Mouse (Mus musculus): Measurements from ENCODE around the gene Urb2. TPM values are rescaled to one million over a fixed set of nuclear protein-coding genes. Genes with fewer than 3 reads are reported as not detected.

Gene Urb2
- polyA plus RNA-seq, 1 experiment from 2014 or later: 5.7 TPM

GRCm38 (mm10) chr8:124078969-124079368, 57.7 kb downstream of the Urb2 start:
- H3K9ac ChIP-seq (replicated peaks; ENCODE audit: low read length): no peak overlapping the region
- H3K4me2 ChIP-seq (ENCODE audit: low read length): no peak overlapping the region
- ATAC-seq (ENCODE audit: low FRiP score, low TSS enrichment) (no peak), DNase-seq (no peak)
- no peak overlapping the region for H3K27ac ChIP-seq (replicated peaks; ENCODE audit: low read depth, low read length)
- 37% methylated on average over 7 of the region's 7 CpGs for WGBS
- no peaks in the 10 kb centered on the region for H3K36me3 ChIP-seq (ENCODE audit: control insufficient read depth, insufficient read depth, low read length)
- no peaks in the 10 kb centered on the region for H3K27me3 ChIP-seq (ENCODE audit: control insufficient read depth, insufficient read depth, low read length)
- H3K9me3 ChIP-seq (ENCODE audit: control insufficient read depth, low read length): no peaks in the 10 kb centered on the region
- no peak overlapping the region for H3K4me3 ChIP-seq (replicated peaks; ENCODE audit: low read depth, low read length)
- peaks cover 7% of the 10 kb centered on the region; the same call in 1 of the 2 replicates for H3K4me1 ChIP-seq (ENCODE audit: control insufficient read depth, insufficient read depth, low read length)

- no peak overlapping the region for H3K4me3 ChIP-seq (replicated peaks; ENCODE audit: low read depth, low read length)
- H3K36me3 ChIP-seq (ENCODE audit: control insufficient read depth, insufficient read depth, low read length): no peaks in the 10 kb centered on the region
- no peaks in the 10 kb centered on the region for H3K27me3 ChIP-seq (ENCODE audit: control insufficient read depth, insufficient read depth, low read length)
- H3K9ac ChIP-seq (replicated peaks; ENCODE audit: low read length): no peak overlapping the region
- DNase-seq: no peak
- H3K27ac ChIP-seq (replicated peaks; ENCODE audit: low read depth, low read length): 0 out of 2 replicates have a peak overlapping the region, but pooled peaks have one; percentile 37
- no peaks in the 10 kb centered on the region for H3K9me3 ChIP-seq (ENCODE audit: control insufficient read depth, low read length)
- peaks cover 7% of the 10 kb centered on the region; the same call in 1 of the 2 replicates for H3K4me1 ChIP-seq (ENCODE audit: control insufficient read depth, insufficient read depth, low read length)
- no peak for ATAC-seq (ENCODE audit: low FRiP score, low TSS enrichment)
- no peak overlapping the region for H3K4me2 ChIP-seq (ENCODE audit: low read length)
- WGBS: 83% methylated on average over 21 of the region's 21 CpGs
These were observed 59.4 kb downstream of the Urb2 start for GRCm38 (mm10) chr8:124080467-124081326.

- Histone ChIP-seq H3K4me3 (replicated peaks; ENCODE audit: low read depth, low read length) (no peak overlapping the region), H3K36me3 (ENCODE audit: control insufficient read depth, insufficient read depth, low read length) (no peaks in the 10 kb centered on the region), H3K27ac (replicated peaks; ENCODE audit: low read depth, low read length) (no peak overlapping the region), H3K9me3 (ENCODE audit: control insufficient read depth, low read length) (no peaks in the 10 kb centered on the region), H3K4me1 (ENCODE audit: control insufficient read depth, insufficient read depth, low read length) (0 out of 2 replicates have a peak, but pooled peaks cover 3% of the 10 kb centered on the region), H3K27me3 (ENCODE audit: control insufficient read depth, insufficient read depth, low read length) (no peaks in the 10 kb centered on the region), H3K9ac (replicated peaks; ENCODE audit: low read length) (no peak overlapping the region), H3K4me2 (ENCODE audit: low read length) (no peak overlapping the region)
- ATAC-seq (ENCODE audit: low FRiP score, low TSS enrichment) (no peak), DNase-seq (no peak)
- WGBS: 93% methylated on average over 8 of the region's 8 CpGs
These were observed 61.3 kb downstream of the Urb2 start for GRCm38 (mm10) chr8:124082616-124083015.

GRCm38 (mm10) chr8:124083611-124084010, 62.3 kb downstream of the Urb2 start:
- no peaks in the 10 kb centered on the region for H3K27me3 ChIP-seq (ENCODE audit: control insufficient read depth, insufficient read depth, low read length)
- H3K4me1 ChIP-seq (ENCODE audit: control insufficient read depth, insufficient read depth, low read length): 0 out of 2 replicates have a peak, but pooled peaks cover 3% of the 10 kb centered on the region
- H3K4me2 ChIP-seq (ENCODE audit: low read length): no peak overlapping the region
- no peak overlapping the region for H3K27ac ChIP-seq (replicated peaks; ENCODE audit: low read depth, low read length)
- H3K9ac ChIP-seq (replicated peaks; ENCODE audit: low read length): no peak overlapping the region
- no peak overlapping the region for H3K4me3 ChIP-seq (replicated peaks; ENCODE audit: low read depth, low read length)
- no peak for ATAC-seq (ENCODE audit: low FRiP score, low TSS enrichment)
- H3K36me3 ChIP-seq (ENCODE audit: control insufficient read depth, insufficient read depth, low read length): no peaks in the 10 kb centered on the region
- 81% methylated on average over 7 of the region's 7 CpGs for WGBS
- no peak for DNase-seq
- H3K9me3 ChIP-seq (ENCODE audit: control insufficient read depth, low read length): no peaks in the 10 kb centered on the region

- Histone ChIP-seq H3K9ac (replicated peaks; ENCODE audit: low read length) (no peak overlapping the region), H3K4me2 (ENCODE audit: low read length) (no peak overlapping the region), H3K9me3 (ENCODE audit: control insufficient read depth, low read length) (no peaks in the 10 kb centered on the region), H3K27me3 (ENCODE audit: control insufficient read depth, insufficient read depth, low read length) (no peaks in the 10 kb centered on the region), H3K4me1 (ENCODE audit: control insufficient read depth, insufficient read depth, low read length) (no peaks in the 10 kb centered on the region), H3K36me3 (ENCODE audit: control insufficient read depth, insufficient read depth, low read length) (no peaks in the 10 kb centered on the region), H3K4me3 (replicated peaks; ENCODE audit: low read depth, low read length) (no peak overlapping the region), H3K27ac (replicated peaks; ENCODE audit: low read depth, low read length) (no peak overlapping the region)
- DNase-seq (no peak), ATAC-seq (ENCODE audit: low FRiP score, low TSS enrichment) (no peak)
- 70% methylated on average over 4 of the region's 4 CpGs for WGBS
These were observed 64.4 kb downstream of the Urb2 start for GRCm38 (mm10) chr8:124085668-124086067.

- no peak overlapping the region for H3K9ac ChIP-seq (replicated peaks; ENCODE audit: low read length)
These were observed 66.8 kb downstream of the Urb2 start for GRCm38 (mm10) chr8:124088092-124088613.

GRCm38 (mm10) chr8:124089016-124089415, 67.7 kb downstream of the Urb2 start:
- Histone ChIP-seq H3K27me3 (ENCODE audit: control insufficient read depth, insufficient read depth, low read length) (no peaks in the 10 kb centered on the region), H3K9me3 (ENCODE audit: control insufficient read depth, low read length) (no peaks in the 10 kb centered on the region), H3K4me1 (ENCODE audit: control insufficient read depth, insufficient read depth, low read length) (no peaks in the 10 kb centered on the region), H3K36me3 (ENCODE audit: control insufficient read depth, insufficient read depth, low read length) (no peaks in the 10 kb centered on the region), H3K4me3 (replicated peaks; ENCODE audit: low read depth, low read length) (no peak overlapping the region), H3K27ac (replicated peaks; ENCODE audit: low read depth, low read length) (no peak overlapping the region), H3K9ac (replicated peaks; ENCODE audit: low read length) (no peak overlapping the region), H3K4me2 (ENCODE audit: low read length) (no peak overlapping the region)
- WGBS: 78% methylated on average over 5 of the region's 5 CpGs
- DNase-seq (no peak), ATAC-seq (ENCODE audit: low FRiP score, low TSS enrichment) (no peak)

More at GRCm38 (mm10) chr8:124088092-124088613, 66.8 kb downstream of the Urb2 start:
- 44% methylated on average over 11 of the region's 11 CpGs for WGBS
- no peak for DNase-seq
- Histone ChIP-seq H3K27me3 (ENCODE audit: control insufficient read depth, insufficient read depth, low read length) (no peaks in the 10 kb centered on the region), H3K27ac (replicated peaks; ENCODE audit: low read depth, low read length) (no peak overlapping the region), H3K36me3 (ENCODE audit: control insufficient read depth, insufficient read depth, low read length) (no peaks in the 10 kb centered on the region), H3K4me3 (replicated peaks; ENCODE audit: low read depth, low read length) (no peak overlapping the region), H3K4me2 (ENCODE audit: low read length) (no peak overlapping the region), H3K4me1 (ENCODE audit: control insufficient read depth, insufficient read depth, low read length) (no peaks in the 10 kb centered on the region), H3K9me3 (ENCODE audit: control insufficient read depth, low read length) (no peaks in the 10 kb centered on the region)
- no peak for ATAC-seq (ENCODE audit: low FRiP score, low TSS enrichment)

GRCm38 (mm10) chr8:124090473-124090872, 69.2 kb downstream of the Urb2 start:
- DNase-seq (no peak), ATAC-seq (ENCODE audit: low FRiP score, low TSS enrichment) (no peak)
- Histone ChIP-seq H3K9me3 (ENCODE audit: control insufficient read depth, low read length) (no peaks in the 10 kb centered on the region), H3K4me1 (ENCODE audit: control insufficient read depth, insufficient read depth, low read length) (no peaks in the 10 kb centered on the region), H3K27ac (replicated peaks; ENCODE audit: low read depth, low read length) (no peak overlapping the region), H3K4me3 (replicated peaks; ENCODE audit: low read depth, low read length) (no peak overlapping the region), H3K36me3 (ENCODE audit: control insufficient read depth, insufficient read depth, low read length) (no peaks in the 10 kb centered on the region), H3K4me2 (ENCODE audit: low read length) (no peak overlapping the region), H3K27me3 (ENCODE audit: control insufficient read depth, insufficient read depth, low read length) (no peaks in the 10 kb centered on the region), H3K9ac (replicated peaks; ENCODE audit: low read length) (no peak overlapping the region)
- WGBS: 95% methylated on average over 5 of the region's 5 CpGs
